Mouse (Mus musculus) heart, embryonic 16.5 days (tissue): ENCODE data around the gene Crip2. TPM values are rescaled to one million over a fixed set of nuclear protein-coding genes. Genes with fewer than 3 reads are reported as not detected.

Experiments
- ATAC-seq: fragments of 200-750 bp; cut with Nextera tagmentation; replicated peaks from 2 replicates; pipeline ENCODE4 v1.8.0; 2017; ENCODE audit warnings: moderate number of reproducible peaks; ENCODE audit not compliant: insufficient read depth, low FRiP score; ENCODE audit errors: extremely low read depth
- H3K27ac ChIP-seq: fragments of 300-500 bp; sonication (generic); 2 replicates; pipeline ENCODE4 v1.5.1; 2014; ENCODE audit warnings: mild to moderate bottlenecking, low read length, control low read depth, moderate library complexity
- H3K27me3 ChIP-seq: fragments of 300-500 bp; sonication (generic); 2 replicates; pipeline ENCODE4 v1.6.1; 2014; ENCODE audit warnings: low read length, mixed read lengths; ENCODE audit not compliant: control insufficient read depth, insufficient read depth
- H3K36me3 ChIP-seq: fragments of 300-500 bp; sonication (generic); 2 replicates; pipeline ENCODE4 v1.6.1; 2014; ENCODE audit not compliant: control insufficient read depth, insufficient read depth
- H3K4me1 ChIP-seq: fragments of 300-500 bp; sonication (generic); 2 replicates; pipeline ENCODE4 v1.6.1; 2014; ENCODE audit warnings: low read length, mixed read lengths; ENCODE audit not compliant: control insufficient read depth, insufficient read depth
- H3K4me2 ChIP-seq: fragments of 300-500 bp; sonication (generic); 2 replicates; pipeline ENCODE4 v1.6.1; 2014; ENCODE audit warnings: low read depth, mild to moderate bottlenecking, control low read depth, low read length
- H3K4me3 ChIP-seq: fragments of 300-500 bp; sonication (generic); 2 replicates; pipeline ENCODE4 v1.5.1; 2014; ENCODE audit warnings: mild to moderate bottlenecking, control low read depth, low read length
- H3K9ac ChIP-seq: fragments of 300-500 bp; sonication (generic); 2 replicates; pipeline ENCODE4 v1.6.1; 2014; ENCODE audit warnings: low read length, control low read depth
- H3K9me3 ChIP-seq: fragments of 300-500 bp; sonication (generic); replicated peaks from 2 replicates; pipeline ENCODE4 v1.6.1; 2016; ENCODE audit warnings: low read length; ENCODE audit not compliant: control insufficient read depth
- WGBS: fragments of 180-500 bp; shearing (Covaris S2); extraction: QIAGEN DNeasy Blood & Tissue Kit; methylation state at CpG from one replicate; pipeline ENCODE4 v1.1.7; 2014; 5-methylcytosine and 5-hydroxymethylcytosine counted together
- polyA plus RNA-seq: library from polyadenylated mRNA; unstranded; fragments of >200 nt; fragmentation: Nextera tagmentation; extraction: Ambion mirVana; gene quantifications from 2 replicates; pipeline ENCODE4 v1.2.1, GENCODE M21; 2015

Crip2 gene
- polyA plus RNA-seq, 1 experiment from 2014 or later: 1,743 TPM

DNA sequence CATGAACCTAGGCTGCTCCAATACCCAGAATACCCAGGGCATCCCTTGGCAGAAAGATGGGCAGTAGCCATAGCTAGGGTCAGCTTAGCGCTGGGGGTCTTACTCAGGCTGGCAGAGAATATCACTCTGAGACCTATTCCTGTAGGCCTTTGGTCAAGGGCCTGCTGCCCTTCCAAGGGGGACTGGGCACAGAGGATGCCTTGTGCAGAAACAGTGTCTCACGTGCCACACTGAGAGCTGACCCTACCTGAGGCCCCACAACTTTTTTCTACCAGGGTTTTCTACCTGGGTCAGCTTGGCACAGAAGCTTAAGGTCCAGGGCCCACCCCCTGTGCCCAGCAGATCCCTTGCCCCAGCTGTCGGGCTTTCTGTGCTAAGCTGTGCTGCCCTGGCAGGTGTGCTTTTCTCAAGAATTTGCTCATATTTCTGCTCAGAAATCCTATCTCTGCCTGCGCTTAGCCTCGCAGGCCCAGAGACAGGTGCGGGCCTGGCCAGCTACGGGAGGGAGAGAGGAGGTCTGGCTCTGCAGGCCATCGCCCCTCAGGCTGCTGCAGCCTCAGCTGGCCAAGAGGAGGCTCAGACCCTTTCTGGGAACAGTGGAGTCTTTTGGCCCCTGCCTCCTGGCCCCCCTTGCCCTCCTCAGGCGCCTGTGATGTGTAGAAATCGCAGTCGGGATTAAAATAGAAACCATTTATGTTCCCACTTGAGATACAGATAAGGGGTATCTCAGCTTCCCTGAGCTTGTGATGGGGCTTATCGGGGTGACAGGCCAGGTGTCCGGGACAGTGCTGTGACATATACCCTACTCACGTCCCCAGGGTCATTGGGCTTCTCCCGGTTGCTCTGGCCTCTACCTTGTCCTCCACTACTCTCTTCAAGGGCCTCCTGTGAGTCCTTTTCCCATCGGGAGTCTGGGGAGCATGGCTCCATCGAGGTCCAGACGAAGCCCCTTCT, 2.5 kb upstream of the Crip2 start:
- 50% methylated on average over 18 of the region's 18 CpGs for WGBS
- Histone ChIP-seq H3K9ac (peak overlapping the region; percentile 65), H3K27ac (peak overlapping the region; percentile 98), H3K4me1 (peaks cover 61% of the 10 kb centered on the region), H3K4me3 (no peak overlapping the region), H3K36me3 (peaks cover 33% of the 10 kb centered on the region), H3K4me2 (peak overlapping the region; percentile 79), H3K27me3 (no peaks in the 10 kb centered on the region), H3K9me3 (no peaks in the 10 kb centered on the region)
- ATAC-seq: peak; percentile 24

DNA sequence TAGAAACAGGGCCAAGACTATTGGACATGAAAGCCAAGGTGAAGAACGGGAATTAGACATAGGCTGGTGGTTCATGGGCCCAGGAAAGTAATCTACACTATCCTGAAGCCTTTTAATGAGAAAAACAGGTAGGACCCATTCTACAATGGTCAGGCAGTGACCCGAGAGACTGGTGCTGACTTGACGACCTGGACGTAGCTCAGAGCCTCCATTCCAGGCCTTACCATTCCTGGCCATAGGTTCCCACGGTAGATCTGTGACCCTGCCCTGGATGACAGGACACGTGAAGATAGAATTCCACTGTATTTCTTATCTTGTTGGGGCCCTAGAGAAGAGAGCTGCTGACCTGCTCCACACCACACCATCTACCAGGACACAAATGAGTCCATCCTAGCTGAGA, 1.7 kb upstream of the Crip2 start:
- Histone ChIP-seq H3K4me1 (peaks cover 57% of the 10 kb centered on the region), H3K9ac (peak overlapping the region; percentile 72), H3K27ac (peak overlapping the region; percentile 98), H3K36me3 (peaks cover 32% of the 10 kb centered on the region), H3K27me3 (no peaks in the 10 kb centered on the region), H3K4me3 (peak overlapping the region; percentile 88), H3K4me2 (peak overlapping the region; percentile 79), H3K9me3 (no peaks in the 10 kb centered on the region)
- WGBS: 39% methylated on average over 6 of the region's 6 CpGs
- no peak for ATAC-seq

DNA sequence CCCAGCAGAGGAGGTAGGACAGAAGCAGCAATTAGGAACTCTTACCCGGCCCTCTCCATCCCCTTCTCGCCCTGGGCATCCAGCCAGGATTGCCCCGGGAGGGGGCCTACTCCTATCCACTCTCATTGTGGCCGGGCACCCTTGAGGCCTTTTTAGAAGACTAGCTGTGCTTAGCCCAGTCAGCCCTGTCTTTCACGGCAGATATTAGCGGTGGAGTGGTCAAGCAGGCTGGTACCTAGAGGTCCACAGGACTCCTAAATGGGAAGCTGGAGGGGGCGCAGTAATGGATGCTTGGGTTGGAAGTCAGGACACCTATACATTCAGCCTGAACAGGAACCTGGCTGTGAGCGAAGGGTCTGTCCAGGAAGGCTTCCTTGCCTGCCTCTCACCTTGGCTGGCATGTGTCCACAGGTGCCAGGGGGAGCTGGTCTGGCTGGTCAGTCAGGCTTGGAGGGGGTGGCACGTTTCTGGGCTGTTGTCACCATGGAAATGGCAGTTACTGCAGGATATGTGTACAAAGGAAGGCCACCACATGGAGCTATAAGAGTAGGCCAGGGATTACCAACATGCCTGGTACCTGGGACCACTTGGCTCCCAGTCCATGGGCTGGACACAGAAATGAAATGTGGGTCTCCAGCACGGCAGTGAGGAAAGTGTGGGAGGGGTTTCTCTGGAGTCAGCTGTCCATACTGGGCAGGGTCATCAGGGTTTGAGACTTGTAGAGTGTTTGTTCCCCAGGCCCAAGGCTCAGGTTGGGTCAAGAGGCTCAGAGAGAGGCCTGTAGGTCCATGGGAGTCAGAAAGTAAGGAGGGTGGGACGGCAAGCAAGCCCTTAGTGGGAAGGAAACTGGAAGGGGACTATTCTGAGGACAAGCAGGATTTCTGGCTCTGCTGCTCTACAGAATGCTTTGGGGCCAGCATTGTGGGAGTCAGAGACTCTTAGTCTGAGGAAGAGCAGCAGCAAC, 853 bp upstream of the Crip2 start:
- peaks cover 34% of the 10 kb centered on the region for H3K36me3 ChIP-seq
- peak overlapping the region; percentile 72 for H3K9ac ChIP-seq
- WGBS: 30% methylated on average over 11 of the region's 11 CpGs

DNA sequence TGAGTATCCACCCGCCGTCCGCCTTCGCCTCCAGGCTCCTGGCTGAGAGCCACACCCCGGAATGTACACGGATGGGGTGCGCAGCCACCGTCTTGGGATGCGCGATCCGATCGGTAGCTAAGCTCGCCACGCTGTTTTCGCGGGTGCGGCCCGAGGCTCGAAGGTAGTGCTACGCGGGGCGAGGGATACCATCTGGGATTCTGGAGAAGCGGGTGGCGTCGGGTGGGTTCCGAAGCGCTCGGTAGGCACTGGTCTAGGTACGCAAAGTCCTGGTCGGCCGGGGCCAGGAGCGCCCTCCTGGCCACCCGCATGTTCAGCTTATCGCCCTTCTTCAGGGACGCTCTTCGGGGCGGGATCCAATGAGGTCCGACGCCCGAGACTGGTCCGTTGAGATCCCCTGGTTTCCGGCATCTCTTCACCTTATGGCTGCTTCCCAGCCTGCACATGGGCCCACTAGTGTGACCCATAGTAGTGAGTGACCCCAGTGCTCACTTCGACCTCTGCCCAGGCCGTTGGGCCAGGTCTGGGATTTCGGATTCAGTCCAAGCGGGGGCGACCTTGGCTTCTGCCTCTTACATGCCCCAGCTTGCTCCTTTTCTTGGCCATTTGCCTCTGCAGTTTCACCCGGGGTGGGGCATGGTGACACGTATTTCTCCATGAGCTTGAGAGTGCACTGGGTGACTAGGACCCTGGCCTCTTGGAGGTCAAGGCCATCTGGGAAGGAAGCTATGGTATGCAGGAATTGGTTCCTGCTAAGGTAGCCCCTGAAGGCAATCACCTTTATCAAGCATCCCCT, 778 bp downstream of the Crip2 start:
- Histone ChIP-seq H3K27ac (peak overlapping the region; percentile 99), H3K4me3 (peak overlapping the region; percentile 88), H3K4me2 (peak overlapping the region; percentile 79), H3K27me3 (no peaks in the 10 kb centered on the region), H3K4me1 (peaks cover 58% of the 10 kb centered on the region), H3K9me3 (no peaks in the 10 kb centered on the region), H3K36me3 (peaks cover 37% of the 10 kb centered on the region), H3K9ac (peak overlapping the region; percentile 97)
- ATAC-seq: no peak
- WGBS: 1% methylated on average over 47 of the region's 49 CpGs

More for the DNA sequence above, 853 bp upstream of the Crip2 start:
- Histone ChIP-seq H3K4me3 (peak overlapping the region; percentile 88), H3K27ac (peak overlapping the region; percentile 98), H3K4me1 (peaks cover 57% of the 10 kb centered on the region), H3K27me3 (no peaks in the 10 kb centered on the region), H3K9me3 (no peaks in the 10 kb centered on the region), H3K4me2 (peak overlapping the region; percentile 79)
- ATAC-seq: 0 out of 2 replicates have a peak, but pooled peaks have one; percentile 2

DNA sequence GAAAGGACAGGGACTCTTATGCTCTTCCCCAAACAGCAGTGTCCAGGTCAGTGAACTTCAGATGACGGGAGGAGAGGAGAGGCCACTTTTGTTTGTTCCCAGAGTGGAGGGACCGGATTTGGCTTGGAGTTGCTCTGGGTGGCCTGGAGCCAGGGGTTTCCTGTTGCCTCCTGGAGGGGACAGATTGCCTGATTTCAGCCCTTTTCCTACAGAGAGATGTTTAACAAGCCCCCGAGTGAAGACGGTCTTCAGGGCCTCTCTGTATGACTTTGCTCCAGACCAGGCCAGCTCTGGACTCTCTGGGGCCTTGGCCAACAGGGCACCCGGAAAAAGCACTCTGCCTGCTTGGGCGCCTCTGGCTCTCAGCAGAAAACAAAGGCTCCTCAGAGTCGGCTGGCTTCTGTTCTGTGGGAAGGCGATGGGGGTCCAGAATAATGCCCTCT, 1.5 kb downstream of the Crip2 start:
- peak overlapping the region; percentile 99 for H3K27ac ChIP-seq
- peak overlapping the region; percentile 79 for H3K4me2 ChIP-seq
- peak overlapping the region; percentile 88 for H3K4me3 ChIP-seq
- peak overlapping the region; percentile 97 for H3K9ac ChIP-seq
- H3K27me3 ChIP-seq: no peaks in the 10 kb centered on the region
- ATAC-seq: no peak
- peaks cover 33% of the 10 kb centered on the region for H3K36me3 ChIP-seq
- H3K9me3 ChIP-seq: no peaks in the 10 kb centered on the region
- H3K4me1 ChIP-seq: peaks cover 58% of the 10 kb centered on the region
- 11% methylated on average over 8 of the region's 8 CpGs for WGBS

DNA sequence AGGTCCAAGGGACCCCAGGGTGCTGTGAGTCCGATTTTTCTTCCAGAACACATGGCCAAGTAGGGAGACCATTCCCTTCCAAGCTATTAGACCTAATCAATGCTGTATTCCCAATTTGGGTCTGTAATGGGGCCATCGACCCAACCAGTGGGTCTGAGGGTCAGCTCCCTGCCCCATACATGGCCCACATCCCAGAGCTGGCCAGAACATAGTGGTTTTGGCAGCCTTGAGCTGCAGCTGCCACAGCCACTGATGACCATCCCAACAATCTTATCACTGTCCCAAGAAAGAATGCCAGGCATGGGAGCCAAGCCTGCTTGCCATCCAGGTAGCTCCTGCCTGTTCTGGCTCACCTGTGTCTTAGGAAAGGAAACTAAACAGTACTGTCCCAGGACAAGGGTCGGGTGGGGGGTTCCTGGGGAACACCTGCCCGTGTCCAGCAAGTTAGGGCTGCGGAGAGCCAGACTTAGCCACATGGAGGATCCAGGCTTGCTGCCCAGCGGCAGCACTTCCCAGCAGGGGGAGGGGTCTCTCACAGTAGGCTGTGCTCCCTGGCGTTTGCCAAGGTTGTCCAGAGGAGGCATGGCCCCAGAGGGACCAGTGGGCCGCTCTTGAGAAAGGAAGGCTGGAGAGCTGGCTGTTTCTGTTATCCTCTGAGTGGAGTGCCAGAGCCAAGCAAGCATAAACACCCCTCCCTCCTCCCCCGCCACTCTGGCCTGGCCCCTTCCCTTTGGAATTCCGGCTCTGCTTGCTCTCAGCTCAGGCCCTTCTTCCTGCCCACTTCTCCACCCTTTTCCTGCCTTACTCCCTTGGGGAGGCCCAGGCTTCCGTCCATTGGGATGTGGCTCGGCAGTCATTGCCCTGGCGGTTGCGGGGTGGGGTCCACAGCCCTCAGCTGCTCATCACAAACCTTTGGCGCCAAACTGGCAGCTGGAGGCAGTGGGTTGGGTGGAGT, 2.3 kb downstream of the Crip2 start:
- peak overlapping the region; percentile 88 for H3K4me3 ChIP-seq
- H3K27ac ChIP-seq: peak overlapping the region; percentile 99
- H3K9me3 ChIP-seq: no peaks in the 10 kb centered on the region
- no peaks in the 10 kb centered on the region for H3K27me3 ChIP-seq
- 6% methylated on average over 15 of the region's 15 CpGs for WGBS
- ATAC-seq: peak; percentile 35
- H3K4me1 ChIP-seq: peaks cover 58% of the 10 kb centered on the region
- peak overlapping the region; percentile 97 for H3K9ac ChIP-seq
- H3K36me3 ChIP-seq: peaks cover 26% of the 10 kb centered on the region
- peak overlapping the region; percentile 79 for H3K4me2 ChIP-seq

DNA sequence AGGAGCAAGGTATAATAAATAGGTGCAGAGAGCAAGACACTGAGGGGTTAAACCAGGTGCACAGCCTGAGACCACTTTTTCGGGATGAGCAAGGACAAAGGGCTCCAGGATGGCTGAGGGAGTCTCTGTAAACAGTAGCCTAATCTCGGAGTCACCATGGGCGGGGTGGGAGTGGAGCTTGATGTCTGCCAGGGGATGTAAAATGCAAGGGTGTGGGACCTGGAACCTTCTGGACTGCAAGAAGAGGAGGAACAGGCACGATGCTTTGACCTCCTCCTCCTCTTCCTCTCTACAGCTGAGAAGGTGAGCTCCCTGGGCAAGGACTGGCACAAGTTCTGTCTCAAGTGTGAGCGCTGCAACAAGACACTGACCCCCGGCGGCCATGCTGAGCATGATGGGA, 3.1 kb downstream of the Crip2 start:
- H3K9me3 ChIP-seq: no peaks in the 10 kb centered on the region
- H3K4me1 ChIP-seq: peaks cover 64% of the 10 kb centered on the region
- peak overlapping the region; percentile 79 for H3K4me2 ChIP-seq
- peak overlapping the region; percentile 97 for H3K9ac ChIP-seq
- no peak for ATAC-seq
- peak overlapping the region; percentile 88 for H3K4me3 ChIP-seq
- H3K27ac ChIP-seq: peak overlapping the region; percentile 99
- H3K36me3 ChIP-seq: peaks cover 26% of the 10 kb centered on the region
- no peaks in the 10 kb centered on the region for H3K27me3 ChIP-seq
- 32% methylated on average over 7 of the region's 7 CpGs for WGBS
